Mouse (Mus musculus) ES-Bruce4 (cell line): ENCODE data around the gene Ryr3.

Experiments
- CTCF ChIP-seq: IDR thresholded peaks from one replicate; pipeline ENCODE4 v1.8.1; 2011; ENCODE audit warnings: low read depth, low read length
- POLR2A ChIP-seq: IDR thresholded peaks from one replicate; pipeline ENCODE4 v1.8.1; 2011; ENCODE audit warnings: low read length; ENCODE audit not compliant: insufficient read depth

GRCm38 (mm10) chr2:113210023-113210422, 6.9 kb downstream of the Ryr3 start:
- TF ChIP-seq CTCF = no peak
- no peak for TF ChIP-seq POLR2A
